Mouse (Mus musculus) spleen, adult 2 months (tissue): Measurements from ENCODE around the gene Il6ra. TPM values are rescaled to one million over a fixed set of nuclear protein-coding genes. Genes with fewer than 3 reads are reported as not detected.

Experiments
- DNase-seq, 2 experiments: peaks; one replicate each; pipeline versions ENCODE4 v3.0.0 to v3.0.0-alpha.2; 2012 to 2021; ENCODE audit warnings: low spot score in 2 of 2, low read depth in 1 of 2
- H3K27ac ChIP-seq: fragments of 200-500 bp; 2 replicates; pipeline ENCODE4 v1.5.1; 2012; ENCODE audit warnings: low read length, inconsistent platforms; ENCODE audit not compliant: insufficient read depth
- H3K27me3 ChIP-seq: fragments of 200-500 bp; 2 replicates; pipeline ENCODE4 v1.6.1; 2012; ENCODE audit warnings: mild to moderate bottlenecking, moderate library complexity, low read length, inconsistent platforms; ENCODE audit not compliant: control insufficient read depth, insufficient read depth
- H3K36me3 ChIP-seq: fragments of 200-500 bp; 2 replicates; pipeline ENCODE4 v1.6.1; 2012; ENCODE audit warnings: mild to moderate bottlenecking, low read length, inconsistent platforms; ENCODE audit not compliant: control insufficient read depth, insufficient read depth
- H3K4me1 ChIP-seq: fragments of 200-500 bp; 2 replicates; pipeline ENCODE4 v1.6.1; 2011; ENCODE audit warnings: inconsistent platforms; ENCODE audit not compliant: control insufficient read depth, insufficient read depth, insufficient read length
- H3K4me3 ChIP-seq: fragments of 200-500 bp; 2 replicates; pipeline ENCODE4 v1.5.1; 2011; ENCODE audit warnings: mild to moderate bottlenecking, inconsistent platforms; ENCODE audit not compliant: insufficient read depth, insufficient read length; ENCODE audit errors: extremely low read depth
- CTCF ChIP-seq: fragments of 200-500 bp; IDR thresholded peaks from 2 replicates; pipeline ENCODE4 v1.5.1; 2011; ENCODE audit warnings: mild to moderate bottlenecking, inconsistent platforms; ENCODE audit not compliant: insufficient read depth, insufficient read length, insufficient replicate concordance; ENCODE audit errors: extremely low read depth
- POLR2A ChIP-seq: fragments of 200-500 bp; IDR thresholded peaks from 2 replicates; pipeline ENCODE4 v1.6.1; 2011; ENCODE audit warnings: low read depth, low read length, inconsistent platforms
- WGBS: fragments of 180-500 bp; shearing (Covaris S2); methylation state at CpG from one replicate; pipeline ENCODE4 v1.1.7; 2018; 5-methylcytosine and 5-hydroxymethylcytosine counted together
- polyA plus RNA-seq: library from polyadenylated mRNA; depleted of rRNA; stranded (reverse); fragments of >200 nt; gene quantifications from 2 replicates; pipeline ENCODE4 v1.2.3, GENCODE M21; 2012; rRNA removed

Gene Il6ra
- 21.4 and 25.6 TPM in 2 replicates for polyA plus RNA-seq

DNA sequence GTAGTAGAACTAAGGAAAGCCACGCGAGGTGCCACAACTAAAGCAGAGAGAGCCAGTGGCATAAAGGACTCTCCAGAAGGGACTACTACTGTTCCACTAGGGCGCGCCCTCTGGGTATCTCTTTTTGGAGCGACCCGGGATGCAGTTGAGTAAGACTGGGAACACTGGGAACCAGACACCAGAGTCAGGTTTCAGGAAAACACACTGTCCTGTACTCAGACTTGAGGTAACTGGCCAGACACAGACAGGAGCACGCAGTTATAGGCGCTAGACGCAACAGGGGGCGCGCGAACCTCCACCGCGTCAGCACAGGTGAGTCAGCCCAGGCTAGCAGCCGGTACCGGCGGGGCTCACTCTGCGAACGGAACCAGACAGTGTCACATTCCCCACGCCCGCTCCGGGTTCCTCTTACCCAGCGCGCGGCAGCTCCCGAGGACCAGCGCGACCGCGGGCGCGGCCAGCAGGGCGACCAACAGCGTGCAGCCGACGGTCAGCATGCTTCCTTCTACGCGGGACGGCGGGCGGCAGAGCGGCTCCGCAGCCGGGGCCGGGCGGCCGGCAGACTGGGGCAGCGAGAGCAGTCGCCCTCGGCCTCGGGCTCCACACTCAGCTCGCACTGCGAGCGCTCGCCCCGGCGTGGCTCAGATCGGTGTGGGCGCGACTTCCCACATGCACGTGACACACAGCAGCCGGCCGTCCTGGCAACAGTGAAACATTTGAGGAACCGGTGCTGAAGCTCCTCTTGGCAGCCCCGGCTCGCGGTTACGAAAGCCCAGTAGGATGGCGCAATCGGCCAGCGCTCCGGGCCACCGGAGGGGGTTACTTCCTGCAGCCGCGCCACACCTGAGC is at the start of gene Il6ra:
TSS of gene Il6ra (minus strand) at position 654 of the 849 bp plus-strand sequence.
- no peaks in the 10 kb centered on the region for H3K36me3 ChIP-seq
- no peaks in the 10 kb centered on the region for H3K27me3 ChIP-seq
- DNase-seq = peak; percentile 63 to 77
- peak within 1 kb of the TSS; percentile 96 for H3K27ac ChIP-seq
- peak; percentile 4 for TF ChIP-seq POLR2A
- no peak for TF ChIP-seq CTCF
- peaks cover 27% of the 10 kb centered on the region for H3K4me1 ChIP-seq
- peak within 1 kb of the TSS; percentile 78 for H3K4me3 ChIP-seq
- WGBS = 2% methylated on average over 75 of the region's 75 CpGs

- Histone ChIP-seq H3K27ac (peak overlapping the region; percentile 86), H3K4me3 (peak overlapping the region; percentile 98), H3K36me3 (peaks cover 6% of the 10 kb centered on the region; the same call in 1 of the 2 replicates), H3K27me3 (no peaks in the 10 kb centered on the region), H3K4me1 (peaks cover 32% of the 10 kb centered on the region)
- DNase-seq = no peak
- WGBS = 9% methylated on average over 14 of the region's 14 CpGs
- TF ChIP-seq POLR2A (no peak), CTCF (no peak)
Observed at GRCm38 (mm10) chr3:89962059-89962750, 49.2 kb upstream of the Il6ra start.

GRCm38 (mm10) chr3:89961436-89961835 is 48.4 kb upstream of the Il6ra start:
- Histone ChIP-seq H3K27me3 (no peaks in the 10 kb centered on the region), H3K4me3 (peak overlapping the region; percentile 10; the same call in 1 of the 2 replicates), H3K27ac (peak overlapping the region; percentile 86), H3K36me3 (peaks cover 8% of the 10 kb centered on the region; the same call in 1 of the 2 replicates), H3K4me1 (peaks cover 32% of the 10 kb centered on the region)
- TF ChIP-seq POLR2A = no peak
- no peak for TF ChIP-seq CTCF
- WGBS = 4% methylated on average over 4 of the region's 4 CpGs
- DNase-seq = no peak

DNA sequence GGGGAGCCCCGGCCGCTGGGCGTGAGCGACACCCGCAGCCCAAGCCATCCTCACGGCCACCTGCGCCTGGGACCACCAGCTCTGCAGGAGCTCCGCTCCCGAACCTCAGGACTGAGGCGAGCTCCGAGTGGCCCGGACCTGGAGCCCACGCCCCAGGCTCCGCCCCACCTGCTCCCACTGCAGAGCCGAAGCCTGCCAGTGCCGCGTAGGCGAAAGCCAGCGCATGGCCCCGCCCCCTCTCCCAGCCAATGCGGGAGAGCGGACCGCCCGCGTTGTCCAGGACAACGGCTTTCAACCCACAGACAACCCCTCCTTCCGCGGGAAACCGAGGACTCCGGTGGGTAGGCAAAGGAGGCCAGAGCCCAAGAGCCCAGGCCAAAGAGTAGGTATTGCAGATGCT is 47.5 kb upstream of the Il6ra start:
- H3K27ac ChIP-seq = 0 out of 2 replicates have a peak overlapping the region, but pooled peaks have one; percentile 86
- 2% methylated on average over 30 of the region's 30 CpGs for WGBS
- no peaks in the 10 kb centered on the region for H3K27me3 ChIP-seq
- peak overlapping the region; percentile 65 for H3K4me3 ChIP-seq
- H3K36me3 ChIP-seq = peaks cover 11% of the 10 kb centered on the region; the same call in 1 of the 2 replicates
- DNase-seq = peak; percentile 56 to 90
- peaks cover 32% of the 10 kb centered on the region for H3K4me1 ChIP-seq
- TF ChIP-seq CTCF (no peak), POLR2A (no peak)

GRCm38 (mm10) chr3:89959435-89959834 is 46.4 kb upstream of the Il6ra start:
- H3K27ac ChIP-seq = no peak overlapping the region
- H3K4me1 ChIP-seq = peaks cover 29% of the 10 kb centered on the region
- H3K27me3 ChIP-seq = no peaks in the 10 kb centered on the region
- TF ChIP-seq POLR2A (no peak), CTCF (no peak)
- H3K4me3 ChIP-seq = no peak overlapping the region
- H3K36me3 ChIP-seq = peaks cover 12% of the 10 kb centered on the region; the same call in 1 of the 2 replicates
- no peak for DNase-seq
- 84% methylated on average over 4 of the region's 4 CpGs for WGBS

- H3K27me3 ChIP-seq = no peaks in the 10 kb centered on the region
- H3K36me3 ChIP-seq = peaks cover 18% of the 10 kb centered on the region; the same call in 1 of the 2 replicates
- WGBS = 89% methylated on average over 9 of the region's 9 CpGs
- H3K4me1 ChIP-seq = peaks cover 26% of the 10 kb centered on the region
- H3K27ac ChIP-seq = no peak overlapping the region
- no peak for TF ChIP-seq POLR2A
- no peak for TF ChIP-seq CTCF
- no peak overlapping the region for H3K4me3 ChIP-seq
- DNase-seq = no peak
Observed at GRCm38 (mm10) chr3:89957880-89958279, 44.9 kb upstream of the Il6ra start.
